Mouse (Mus musculus): ENCODE results near the gene Galnt14. TPM values are rescaled to one million over a fixed set of nuclear protein-coding genes. Genes with fewer than 3 reads are reported as not detected.

The Galnt14 gene
- total RNA-seq, 2 experiments from 2014 or later: 19.8 to 20.8 TPM

- DNase-seq (ENCODE audit: low spot score in 2 of 2): no peak
Observed at GRCm38 (mm10) chr17:73514862-73515261, 195.4 kb downstream of the Galnt14 start.

- DNase-seq (ENCODE audit: low spot score in 2 of 2): no peak
Observed at GRCm38 (mm10) chr17:73514258-73514657, 196.0 kb downstream of the Galnt14 start.

- no peak for DNase-seq (ENCODE audit: low spot score in 2 of 2)
Observed at GRCm38 (mm10) chr17:73512844-73513243, 197.4 kb downstream of the Galnt14 start.

GRCm38 (mm10) chr17:73507804-73508535 is 202.3 kb downstream of the Galnt14 start:
- no peak for DNase-seq (ENCODE audit: low spot score in 2 of 2)

- no peak for DNase-seq (ENCODE audit: low spot score in 2 of 2)
Observed at GRCm38 (mm10) chr17:73504111-73504510, 206.1 kb downstream of the Galnt14 start.

- no peak for DNase-seq (ENCODE audit: low spot score in 2 of 2)
Observed at GRCm38 (mm10) chr17:73502613-73503012, 207.6 kb downstream of the Galnt14 start.

- DNase-seq (ENCODE audit: low spot score in 2 of 2): no peak
Observed at GRCm38 (mm10) chr17:73489519-73489918, 220.7 kb downstream of the Galnt14 start.

GRCm38 (mm10) chr17:73487792-73488191 is 222.5 kb downstream of the Galnt14 start:
- DNase-seq (ENCODE audit: low spot score in 2 of 2): no peak

- DNase-seq (ENCODE audit: low spot score in 2 of 2): no peak
Observed at GRCm38 (mm10) chr17:73487380-73487779, 222.9 kb downstream of the Galnt14 start.

GRCm38 (mm10) chr17:73477096-73478076 is 232.9 kb downstream of the Galnt14 start:
- DNase-seq (ENCODE audit: low spot score in 2 of 2): no peak

- DNase-seq (ENCODE audit: low spot score in 2 of 2): no peak
Observed at GRCm38 (mm10) chr17:73474371-73474770, 235.9 kb downstream of the Galnt14 start.

- DNase-seq (ENCODE audit: low spot score in 2 of 2): no peak
Observed at GRCm38 (mm10) chr17:73473012-73473411, 237.2 kb downstream of the Galnt14 start.

GRCm38 (mm10) chr17:73460874-73461273 is 249.4 kb downstream of the Galnt14 start:
- no peak for DNase-seq (ENCODE audit: low spot score in 2 of 2)

GRCm38 (mm10) chr17:73458741-73459140 is 251.5 kb downstream of the Galnt14 start:
- DNase-seq (ENCODE audit: low spot score in 2 of 2): no peak

GRCm38 (mm10) chr17:73456551-73456950 is 253.7 kb downstream of the Galnt14 start:
- no peak for DNase-seq (ENCODE audit: low spot score in 2 of 2)

GRCm38 (mm10) chr17:73453646-73454045 is 256.6 kb downstream of the Galnt14 start:
- DNase-seq (ENCODE audit: low spot score in 2 of 2): no peak

- DNase-seq (ENCODE audit: low spot score in 2 of 2): no peak
Observed at GRCm38 (mm10) chr17:73452151-73452760, 258.0 kb downstream of the Galnt14 start.

- DNase-seq (ENCODE audit: low spot score in 2 of 2): no peak
Observed at GRCm38 (mm10) chr17:73449104-73449503, 261.1 kb downstream of the Galnt14 start.
